Mouse (Mus musculus): ENCODE measurements around the gene Prss42. TPM values are rescaled to one million over a fixed set of nuclear protein-coding genes. Genes with fewer than 3 reads are reported as not detected.

The Prss42 gene
- 0.04 TPM in 1 of 2 replicates, not detected in the other for polyA plus RNA-seq (2012; rRNA removed)
- polyA plus RNA-seq (2014; fragmentation: Nextera tagmentation; extraction: Ambion mirVana) = not detected in 2 replicates

- WGBS = 90% methylated on average over 14 of the region's 14 CpGs
- H3K4me3 ChIP-seq (replicated peaks; ENCODE audit: low read length) = no peak within 1 kb of the TSS
- H3K9me3 ChIP-seq (ENCODE audit: control insufficient read depth, low read length) = no peaks in the 10 kb centered on the region
- TF ChIP-seq POLR2A (IDR thresholded peaks at IDR 0.05; ENCODE audit: borderline replicate concordance, extremely low read depth, insufficient read depth, insufficient read length) = no peak
- no peak within 1 kb of the TSS for H3K27ac ChIP-seq (replicated peaks; ENCODE audit: low read depth, low read length)
- ATAC-seq (ENCODE audit: low FRiP score, low read depth) = no peak
- H3K4me1 ChIP-seq (ENCODE audit: control insufficient read depth, insufficient read depth, low read length) = no peaks in the 10 kb centered on the region
- no peak for DNase-seq (ENCODE audit: low spot score)
- H3K9ac ChIP-seq (ENCODE audit: low read depth, low read length, severe bottlenecking) = no peak within 1 kb of the TSS
- no peaks in the 10 kb centered on the region for H3K27me3 ChIP-seq (ENCODE audit: control insufficient read depth, insufficient read depth, low read length)
- H3K36me3 ChIP-seq (ENCODE audit: control insufficient read depth, insufficient read depth, low read length) = no peaks in the 10 kb centered on the region
- no peak within 1 kb of the TSS for H3K4me2 ChIP-seq (replicated peaks; ENCODE audit: low read depth, low read length, severe bottlenecking)
Measured at GRCm38 (mm10) chr9:110797866-110798265, at the start of gene Prss42. Gene Prss42 (plus strand): TSS chr9:110798166.

- no peaks in the 10 kb centered on the region for H3K36me3 ChIP-seq (ENCODE audit: control insufficient read depth, insufficient read depth, low read length)
- H3K4me2 ChIP-seq (replicated peaks; ENCODE audit: low read depth, low read length, severe bottlenecking) = no peak overlapping the region
- H3K4me1 ChIP-seq (ENCODE audit: control insufficient read depth, insufficient read depth, low read length) = peaks cover 55% of the 10 kb centered on the region
- WGBS = 53% methylated on average over 2 of the region's 2 CpGs
- ATAC-seq (ENCODE audit: low FRiP score, low read depth) = no peak
- H3K27ac ChIP-seq (replicated peaks; ENCODE audit: low read depth, low read length) = no peak overlapping the region
- TF ChIP-seq POLR2A (IDR thresholded peaks at IDR 0.05; ENCODE audit: borderline replicate concordance, extremely low read depth, insufficient read depth, insufficient read length) = no peak
- H3K9ac ChIP-seq (ENCODE audit: low read depth, low read length, severe bottlenecking) = no peak overlapping the region
- no peaks in the 10 kb centered on the region for H3K27me3 ChIP-seq (ENCODE audit: control insufficient read depth, insufficient read depth, low read length)
- H3K4me3 ChIP-seq (replicated peaks; ENCODE audit: low read length) = no peak overlapping the region
- no peaks in the 10 kb centered on the region for H3K9me3 ChIP-seq (ENCODE audit: control insufficient read depth, low read length)
- DNase-seq (ENCODE audit: low spot score) = no peak
Measured at GRCm38 (mm10) chr9:110748451-110748850, 49.5 kb upstream of the Prss42 start.

GRCm38 (mm10) chr9:110750404-110751187 lies 47.4 kb upstream of the Prss42 start:
- H3K4me1 ChIP-seq (ENCODE audit: control insufficient read depth, insufficient read depth, low read length) = peaks cover 56% of the 10 kb centered on the region
- no peaks in the 10 kb centered on the region for H3K27me3 ChIP-seq (ENCODE audit: control insufficient read depth, insufficient read depth, low read length)
- H3K27ac ChIP-seq (replicated peaks; ENCODE audit: low read depth, low read length) = peak overlapping the region; percentile 68
- no peak overlapping the region for H3K9ac ChIP-seq (ENCODE audit: low read depth, low read length, severe bottlenecking)
- peak; percentile 85 for ATAC-seq (ENCODE audit: low FRiP score, low read depth)
- 5% methylated on average over 14 of the region's 14 CpGs for WGBS
- no peaks in the 10 kb centered on the region for H3K9me3 ChIP-seq (ENCODE audit: control insufficient read depth, low read length)
- H3K36me3 ChIP-seq (ENCODE audit: control insufficient read depth, insufficient read depth, low read length) = no peaks in the 10 kb centered on the region
- TF ChIP-seq POLR2A (IDR thresholded peaks at IDR 0.05; ENCODE audit: borderline replicate concordance, extremely low read depth, insufficient read depth, insufficient read length) = no peak
- peak; percentile 63 for DNase-seq (ENCODE audit: low spot score)
- H3K4me3 ChIP-seq (replicated peaks; ENCODE audit: low read length) = no peak overlapping the region
- peak overlapping the region; percentile 34 for H3K4me2 ChIP-seq (replicated peaks; ENCODE audit: low read depth, low read length, severe bottlenecking)

- 72% methylated on average over 5 of the region's 5 CpGs for WGBS
- no peaks in the 10 kb centered on the region for H3K36me3 ChIP-seq (ENCODE audit: control insufficient read depth, insufficient read depth, low read length)
- H3K4me3 ChIP-seq (replicated peaks; ENCODE audit: low read length) = no peak overlapping the region
- no peaks in the 10 kb centered on the region for H3K9me3 ChIP-seq (ENCODE audit: control insufficient read depth, low read length)
- H3K9ac ChIP-seq (ENCODE audit: low read depth, low read length, severe bottlenecking) = no peak overlapping the region
- DNase-seq (ENCODE audit: low spot score) (no peak), ATAC-seq (ENCODE audit: low FRiP score, low read depth) (no peak)
- H3K27ac ChIP-seq (replicated peaks; ENCODE audit: low read depth, low read length) = peak overlapping the region; percentile 68
- H3K27me3 ChIP-seq (ENCODE audit: control insufficient read depth, insufficient read depth, low read length) = no peaks in the 10 kb centered on the region
- H3K4me1 ChIP-seq (ENCODE audit: control insufficient read depth, insufficient read depth, low read length) = peaks cover 49% of the 10 kb centered on the region
- no peak for TF ChIP-seq POLR2A (IDR thresholded peaks at IDR 0.05; ENCODE audit: borderline replicate concordance, extremely low read depth, insufficient read depth, insufficient read length)
- peak overlapping the region; percentile 34 for H3K4me2 ChIP-seq (replicated peaks; ENCODE audit: low read depth, low read length, severe bottlenecking)
Measured at GRCm38 (mm10) chr9:110751412-110751811, 46.6 kb upstream of the Prss42 start.

GRCm38 (mm10) chr9:110752917-110753435 lies 45.0 kb upstream of the Prss42 start:
- Histone ChIP-seq H3K36me3 (ENCODE audit: control insufficient read depth, insufficient read depth, low read length) (no peaks in the 10 kb centered on the region), H3K4me3 (replicated peaks; ENCODE audit: low read length) (no peak overlapping the region), H3K27ac (replicated peaks; ENCODE audit: low read depth, low read length) (no peak overlapping the region), H3K9me3 (ENCODE audit: control insufficient read depth, low read length) (no peaks in the 10 kb centered on the region), H3K4me1 (ENCODE audit: control insufficient read depth, insufficient read depth, low read length) (peaks cover 37% of the 10 kb centered on the region), H3K27me3 (ENCODE audit: control insufficient read depth, insufficient read depth, low read length) (no peaks in the 10 kb centered on the region), H3K4me2 (replicated peaks; ENCODE audit: low read depth, low read length, severe bottlenecking) (no peak overlapping the region), H3K9ac (ENCODE audit: low read depth, low read length, severe bottlenecking) (no peak overlapping the region)
- ATAC-seq (ENCODE audit: low FRiP score, low read depth) (no peak), DNase-seq (ENCODE audit: low spot score) (no peak)
- 86% methylated on average over 4 of the region's 4 CpGs for WGBS
- TF ChIP-seq POLR2A (IDR thresholded peaks at IDR 0.05; ENCODE audit: borderline replicate concordance, extremely low read depth, insufficient read depth, insufficient read length) = no peak
